Mouse (Mus musculus): Measurements from ENCODE around the gene 5730455P16Rik. TPM values are rescaled to one million over a fixed set of nuclear protein-coding genes. Genes with fewer than 3 reads are reported as not detected.
"Not testable (repeated sequence)": the region's sequence is repeated elsewhere in the genome, so short reads cannot be mapped to it uniquely, and the experiment has no call there.

The 5730455P16Rik gene
- polyA plus RNA-seq, 1 experiment from 2014 or later = 18.2 TPM

- 0% methylated on average over 20 of the region's 20 CpGs for WGBS
- Histone ChIP-seq H3K4me3 (replicated peaks; ENCODE audit: low read depth, low read length) (peak overlapping the region; percentile 80), H3K9me3 (replicated peaks; ENCODE audit: low read length) (no peaks in the 10 kb centered on the region), H3K9ac (ENCODE audit: low read depth, low read length) (peak overlapping the region; percentile 87), H3K27ac (peak overlapping the region; percentile 90), H3K36me3 (ENCODE audit: insufficient read depth, low read length) (peaks cover 11% of the 10 kb centered on the region), H3K4me1 (replicated peaks; ENCODE audit: insufficient read depth, low read length) (peaks cover 15% of the 10 kb centered on the region; the same call in 1 of the 2 replicates), H3K4me2 (ENCODE audit: low read length) (peak overlapping the region; percentile 67), H3K27me3 (ENCODE audit: insufficient read depth, low read length) (no peaks in the 10 kb centered on the region)
- ATAC-seq (replicated peaks; ENCODE audit: low FRiP score, low read depth) = 0 out of 2 replicates have a peak, but pooled peaks have one; percentile 11
- peak; percentile 46 for DNase-seq (ENCODE audit: low spot score)
- TF ChIP-seq CTCF (IDR thresholded peaks at IDR 0.05; ENCODE audit: low read depth) = no peak
Observed at GRCm38 (mm10) chr11:80383626-80384046, 5.8 kb upstream of the 5730455P16Rik start.

GRCm38 (mm10) chr11:80383019-80383625 lies 5.3 kb upstream of the 5730455P16Rik start, which contains the start of gene Zfp207:
TSS of gene Zfp207 (plus strand) at chr11:80383279.
- Histone ChIP-seq H3K4me1 (replicated peaks; ENCODE audit: insufficient read depth, low read length) (peaks cover 15% of the 10 kb centered on the region; the same call in 1 of the 2 replicates), H3K4me2 (ENCODE audit: low read length) (peak within 1 kb of the TSS; percentile 67), H3K27ac (peak within 1 kb of the TSS; percentile 90), H3K9ac (ENCODE audit: low read depth, low read length) (peak within 1 kb of the TSS; percentile 87), H3K9me3 (replicated peaks; ENCODE audit: low read length) (no peaks in the 10 kb centered on the region), H3K27me3 (ENCODE audit: insufficient read depth, low read length) (no peaks in the 10 kb centered on the region), H3K36me3 (ENCODE audit: insufficient read depth, low read length) (peaks cover 6% of the 10 kb centered on the region), H3K4me3 (replicated peaks; ENCODE audit: low read depth, low read length) (peak within 1 kb of the TSS; percentile 80)
- no peak; the same call in 1 of the 2 replicates for TF ChIP-seq CTCF (IDR thresholded peaks at IDR 0.05; ENCODE audit: low read depth)
- WGBS = under 1% methylated on average over 33 of the region's 33 CpGs
- DNase-seq (ENCODE audit: low spot score) (peak; percentile 99), ATAC-seq (replicated peaks; ENCODE audit: low FRiP score, low read depth) (peak; percentile 96)

GRCm38 (mm10) chr11:80382626-80383018 lies 4.8 kb upstream of the 5730455P16Rik start:
- ATAC-seq (replicated peaks; ENCODE audit: low FRiP score, low read depth) (peak; percentile 17), DNase-seq (ENCODE audit: low spot score) (peak; percentile 67)
- TF ChIP-seq CTCF (IDR thresholded peaks at IDR 0.05; ENCODE audit: low read depth) = no peak
- H3K4me1 ChIP-seq (replicated peaks; ENCODE audit: insufficient read depth, low read length) = peaks cover 15% of the 10 kb centered on the region; the same call in 1 of the 2 replicates
- H3K36me3 ChIP-seq (ENCODE audit: insufficient read depth, low read length) = peaks cover 3% of the 10 kb centered on the region; the same call in 1 of the 2 replicates
- H3K9me3 ChIP-seq (replicated peaks; ENCODE audit: low read length) = no peaks in the 10 kb centered on the region
- H3K9ac ChIP-seq (ENCODE audit: low read depth, low read length) = peak overlapping the region; percentile 87
- no peaks in the 10 kb centered on the region for H3K27me3 ChIP-seq (ENCODE audit: insufficient read depth, low read length)
- 4% methylated on average over 12 of the region's 12 CpGs for WGBS
- peak overlapping the region; percentile 58 for H3K4me2 ChIP-seq (ENCODE audit: low read length)
- peak overlapping the region; percentile 90 for H3K27ac ChIP-seq
- peak overlapping the region; percentile 80 for H3K4me3 ChIP-seq (replicated peaks; ENCODE audit: low read depth, low read length)

GRCm38 (mm10) chr11:80379184-80379583 lies 1.4 kb upstream of the 5730455P16Rik start:
- not testable (repeated sequence) for H3K27me3 ChIP-seq (ENCODE audit: insufficient read depth, low read length); H3K36me3 ChIP-seq (ENCODE audit: insufficient read depth, low read length); DNase-seq (ENCODE audit: low spot score); H3K27ac ChIP-seq; H3K4me3 ChIP-seq (replicated peaks; ENCODE audit: low read depth, low read length); H3K9ac ChIP-seq (ENCODE audit: low read depth, low read length); H3K9me3 ChIP-seq (replicated peaks; ENCODE audit: low read length); H3K4me1 ChIP-seq (replicated peaks; ENCODE audit: insufficient read depth, low read length); ATAC-seq (replicated peaks; ENCODE audit: low FRiP score, low read depth); H3K4me2 ChIP-seq (ENCODE audit: low read length)
- 94% methylated on average over 7 of the region's 7 CpGs for whole genome bisulfite sequencing

- Histone ChIP-seq H3K4me3 (replicated peaks; ENCODE audit: low read depth, low read length) (peak overlapping the region; percentile 95; the same call in 1 of the 2 replicates), H3K4me2 (ENCODE audit: low read length) (peak overlapping the region; percentile 91)
- ATAC-seq (replicated peaks; ENCODE audit: low FRiP score, low read depth); DNase-seq (ENCODE audit: low spot score); H3K4me1 ChIP-seq (replicated peaks; ENCODE audit: insufficient read depth, low read length); H3K36me3 ChIP-seq (ENCODE audit: insufficient read depth, low read length); H3K27me3 ChIP-seq (ENCODE audit: insufficient read depth, low read length); H3K9ac ChIP-seq (ENCODE audit: low read depth, low read length); H3K27ac ChIP-seq; H3K9me3 ChIP-seq (replicated peaks; ENCODE audit: low read length): not testable (repeated sequence)
- 70% methylated on average over 2 of the region's 2 CpGs for WGBS
Observed at GRCm38 (mm10) chr11:80378452-80379068, 726 bp upstream of the 5730455P16Rik start.

- ATAC-seq (replicated peaks; ENCODE audit: low FRiP score, low read depth) (no peak), DNase-seq (ENCODE audit: low spot score) (no peak)
- peaks cover 20% of the 10 kb centered on the region; the same call in 1 of the 2 replicates for H3K36me3 ChIP-seq (ENCODE audit: insufficient read depth, low read length)
- no peak overlapping the region for H3K27ac ChIP-seq
- H3K4me1 ChIP-seq (replicated peaks; ENCODE audit: insufficient read depth, low read length) = no peaks in the 10 kb centered on the region
- H3K9me3 ChIP-seq (replicated peaks; ENCODE audit: low read length) = no peaks in the 10 kb centered on the region
- no peak overlapping the region for H3K4me3 ChIP-seq (replicated peaks; ENCODE audit: low read depth, low read length)
- TF ChIP-seq CTCF (IDR thresholded peaks at IDR 0.05; ENCODE audit: low read depth) = no peak
- H3K4me2 ChIP-seq (ENCODE audit: low read length) = no peak overlapping the region
- no peak overlapping the region for H3K9ac ChIP-seq (ENCODE audit: low read depth, low read length)
- WGBS = 68% methylated on average over 4 of the region's 4 CpGs
- no peaks in the 10 kb centered on the region for H3K27me3 ChIP-seq (ENCODE audit: insufficient read depth, low read length)
Observed at GRCm38 (mm10) chr11:80376651-80377050, 1.2 kb downstream of the 5730455P16Rik start.

All from kidney, postnatal 0 days (tissue).